Mouse (Mus musculus): ENCODE measurements around the gene Pxdc1.

The Pxdc1 gene

GRCm38 (mm10) chr13:34653391-34653790 lies at the start of gene Pxdc1:
Gene Pxdc1, minus strand, starts transcription at chr13:34653486.
- no peak for DNase-seq (ENCODE audit: low read depth)

GRCm38 (mm10) chr13:34700630-34701029 lies 47.3 kb upstream of the Pxdc1 start:
- no peak for DNase-seq (ENCODE audit: low read depth)

- no peak for DNase-seq (ENCODE audit: low read depth)
These were observed 46.8 kb upstream of the Pxdc1 start for GRCm38 (mm10) chr13:34700091-34700490.

GRCm38 (mm10) chr13:34696734-34697332 lies 43.5 kb upstream of the Pxdc1 start:
- no peak for DNase-seq (ENCODE audit: low read depth)

GRCm38 (mm10) chr13:34693111-34693510 lies 39.8 kb upstream of the Pxdc1 start:
- DNase-seq (ENCODE audit: low read depth), result no peak

- peak; percentile 85 for DNase-seq (ENCODE audit: low read depth)
These were observed 37.8 kb upstream of the Pxdc1 start for GRCm38 (mm10) chr13:34691049-34691448.

GRCm38 (mm10) chr13:34685008-34685765 lies 31.9 kb upstream of the Pxdc1 start:
- no peak for DNase-seq (ENCODE audit: low read depth)

GRCm38 (mm10) chr13:34683762-34684488 lies 30.6 kb upstream of the Pxdc1 start:
- DNase-seq (ENCODE audit: low read depth), result no peak

GRCm38 (mm10) chr13:34683270-34683669 lies 30.0 kb upstream of the Pxdc1 start:
- no peak for DNase-seq (ENCODE audit: low read depth)

GRCm38 (mm10) chr13:34676507-34676906 lies 23.2 kb upstream of the Pxdc1 start:
- no peak for DNase-seq (ENCODE audit: low read depth)

- no peak for DNase-seq (ENCODE audit: low read depth)
These were observed 22.6 kb upstream of the Pxdc1 start for GRCm38 (mm10) chr13:34675847-34676383.

GRCm38 (mm10) chr13:34673354-34673753 lies 20.1 kb upstream of the Pxdc1 start:
- no peak for DNase-seq (ENCODE audit: low read depth)

GRCm38 (mm10) chr13:34669919-34670865 lies 16.9 kb upstream of the Pxdc1 start:
- DNase-seq (ENCODE audit: low read depth), result no peak

- DNase-seq (ENCODE audit: low read depth), result no peak
These were observed 13.9 kb upstream of the Pxdc1 start for GRCm38 (mm10) chr13:34667197-34667596.

GRCm38 (mm10) chr13:34665074-34665473 lies 11.8 kb upstream of the Pxdc1 start:
- DNase-seq (ENCODE audit: low read depth), result no peak

- DNase-seq (ENCODE audit: low read depth), result no peak
These were observed 10.5 kb upstream of the Pxdc1 start for GRCm38 (mm10) chr13:34663762-34664161.

- DNase-seq (ENCODE audit: low read depth), result peak; percentile 61
These were observed 6.2 kb upstream of the Pxdc1 start for GRCm38 (mm10) chr13:34659507-34659906.

GRCm38 (mm10) chr13:34656351-34656750 lies 3.1 kb upstream of the Pxdc1 start:
- no peak for DNase-seq (ENCODE audit: low read depth)

GRCm38 (mm10) chr13:34652353-34653241 lies 689 bp downstream of the Pxdc1 start:
- DNase-seq (ENCODE audit: low read depth), result no peak

- no peak for DNase-seq (ENCODE audit: low read depth)
These were observed 1.3 kb downstream of the Pxdc1 start for GRCm38 (mm10) chr13:34652016-34652352.
